Mouse (Mus musculus): ENCODE results near the gene Casp4. TPM values are rescaled to one million over a fixed set of nuclear protein-coding genes. Genes with fewer than 3 reads are reported as not detected.

Casp4 gene
- polyA plus RNA-seq, 1 experiment from 2014 or later: 0.68 TPM

Other genes with a start within 250 kb of the Casp4 start
- gene Casp1, start 10.3 kb upstream of the Casp4 start, polyA plus RNA-seq (2015; fragmentation: Nextera tagmentation; extraction: Ambion mirVana): 3.0 and 3.5 TPM in 2 replicates
- gene Casp12, start 36.6 kb downstream of the Casp4 start, polyA plus RNA-seq (2015; fragmentation: Nextera tagmentation; extraction: Ambion mirVana): 0.30 and 0.37 TPM in 2 replicates